8 mouse cellular contexts compared by ENCODE assay signal in genomic region chr7:92560986-92561876, GRCm38 (mm10). TPM values are rescaled to one million over a fixed set of nuclear protein-coding genes. Genes with fewer than 3 reads are reported as not detected.
DNase-seq lines count a peak whose midpoint lies in the region; ATAC-seq lines count a peak whose summit lies in the region.

Ccdc90b (plus strand) TSS chr7:92561149.

- H3K4me3 ChIP-seq in embryonic facial prominence, embryonic 10.5 days: peak within 1 kb of the TSS; percentile 82
- H3K4me3 ChIP-seq in intestine, embryonic 15.5 days (replicated peaks): peak within 1 kb of the TSS; percentile 66

- H3K9me3 ChIP-seq in embryonic facial prominence, embryonic 10.5 days: no peaks in the 10 kb centered on the region
- H3K9me3 ChIP-seq in intestine, embryonic 15.5 days: no peaks in the 10 kb centered on the region

- peak within 1 kb of the TSS; percentile 68 for H3K9ac ChIP-seq in intestine, embryonic 15.5 days

- intact Hi-C loops in left cerebral cortex, postnatal 14 days (cut with DNase I): no loop called here

- H3K27me3 ChIP-seq in embryonic facial prominence, embryonic 10.5 days (replicated peaks; ENCODE audit: low read depth, poor library complexity, severe bottlenecking): no peaks in the 10 kb centered on the region
- no peaks in the 10 kb centered on the region for H3K27me3 ChIP-seq in intestine, embryonic 15.5 days (replicated peaks)

- under 1% methylated on average over 60 of the region's 60 CpGs for WGBS in embryonic facial prominence, embryonic 10.5 days
- WGBS in intestine, embryonic 15.5 days: under 1% methylated on average over 60 of the region's 60 CpGs

- peak within 1 kb of the TSS; percentile 57 for H3K4me2 ChIP-seq in intestine, embryonic 15.5 days (replicated peaks)

- peaks cover 11% of the 10 kb centered on the region for H3K4me1 ChIP-seq in embryonic facial prominence, embryonic 10.5 days
- H3K4me1 ChIP-seq in intestine, embryonic 15.5 days (replicated peaks): no peaks in the 10 kb centered on the region; the same call in 1 of the 2 replicates

- peak; percentile 88 for DNase-seq in adrenal gland, postnatal 14 days
- peak; percentile 93 for DNase-seq in embryonic facial prominence, embryonic 10.5 days (ENCODE audit: low spot score)
- DNase-seq in gastrocnemius, postnatal 4 days (ENCODE audit: low spot score in 2 of 2): peak; percentile 48 to 81
- DNase-seq in left cerebral cortex, postnatal 14 days (ENCODE audit: low spot score in 2 of 2): peak; percentile 90 to 94
- peak; percentile 77 for DNase-seq in right cerebral cortex, postnatal 14 days
- peak; percentile 69 for DNase-seq in urinary bladder, postnatal 25 days (ENCODE audit: low spot score)

- H3K27ac ChIP-seq in embryonic facial prominence, embryonic 10.5 days (replicated peaks): peak within 1 kb of the TSS; percentile 94
- H3K27ac ChIP-seq in intestine, embryonic 15.5 days: peak within 1 kb of the TSS; percentile 95

- H3K36me3 ChIP-seq in embryonic facial prominence, embryonic 10.5 days (replicated peaks): peaks cover 8% of the 10 kb centered on the region; the same call in 1 of the 2 replicates
- H3K36me3 ChIP-seq in intestine, embryonic 15.5 days: no peaks in the 10 kb centered on the region

- ATAC-seq in intestine, embryonic 15.5 days: peak; percentile 99
- peak; percentile 95 for ATAC-seq in megakaryocyte-erythroid progenitor cell, adult 5-6 weeks (replicated peaks; ENCODE audit: low FRiP score, low TSS enrichment, poor library complexity, severe bottlenecking)

RNA-seq across cellular contexts. Expression of gene Ccdc90b, which starts in this region (rescaled TPM):
- 34.8 and 36.3 TPM in 2 replicates for total RNA-seq in adrenal gland, postnatal 14 days (2021)
- 49.1 and 51.1 TPM in 2 replicates for polyA plus RNA-seq in embryonic facial prominence, embryonic 10.5 days (2016; fragmentation: Nextera tagmentation; extraction: Ambion mirVana)
- total RNA-seq in gastrocnemius, postnatal 4 days (2021): 10 to 100 TPM; 31.3 to 37.2 TPM
- 40.7 and 49.1 TPM in 2 replicates for polyA plus RNA-seq in intestine, embryonic 15.5 days (2015; fragmentation: Nextera tagmentation; extraction: Ambion mirVana)
- 10 to 100 TPM; 13.5 to 14.6 TPM for total RNA-seq in left cerebral cortex, postnatal 14 days (2021)
- total RNA-seq in megakaryocyte-erythroid progenitor cell, adult 5-6 weeks (2014; fragmentation: Nextera tagmentation): 19.8 and 22.7 TPM in 2 replicates
- 28.7 and 46.2 TPM in 2 replicates for total RNA-seq in megakaryocyte-erythroid progenitor cell, adult 5-6 weeks (2017)

Comparison
In these comparisons a context has a peak if more than half of its experiments do, and no peak if none do; other contexts are left out.
1. Peak in every context shown above with its lines: DNase-seq, ATAC-seq, H3K4me3 ChIP-seq and H3K27ac ChIP-seq.